Mouse (Mus musculus) brain, embryonic 14.5 days (tissue): ENCODE measurements at regions not wholly inside any gene's neighbourhood (a gene's known extent, or its start where the extent isn't known, plus 50 kb on each side); places are given as distances from the start of the nearest gene placed in this dataset.
A peak's percentile ranks its signal among the peaks of the same experiment; 100 is the strongest.

ENCODE experiments used
- DNase-seq: peaks from one replicate; pipeline ENCODE4 v3.0.0-alpha.2; 2011; ENCODE audit warnings: low read depth
- CTCF ChIP-seq: fragments of 200-500 bp; IDR thresholded peaks from 2 replicates; pipeline ENCODE4 v1.5.1; 2012; ENCODE audit warnings: inconsistent platforms, mild to moderate bottlenecking, moderate library complexity, borderline replicate concordance; ENCODE audit not compliant: insufficient read depth, insufficient read length; ENCODE audit errors: extremely low read depth
- POLR2A ChIP-seq: fragments of 200-500 bp; IDR thresholded peaks from 2 replicates; pipeline ENCODE4 v1.6.1; 2012; ENCODE audit warnings: mild to moderate bottlenecking, inconsistent platforms, borderline replicate concordance; ENCODE audit not compliant: poor library complexity, insufficient read depth, insufficient read length, severe bottlenecking; ENCODE audit errors: extremely low read depth

DNA sequence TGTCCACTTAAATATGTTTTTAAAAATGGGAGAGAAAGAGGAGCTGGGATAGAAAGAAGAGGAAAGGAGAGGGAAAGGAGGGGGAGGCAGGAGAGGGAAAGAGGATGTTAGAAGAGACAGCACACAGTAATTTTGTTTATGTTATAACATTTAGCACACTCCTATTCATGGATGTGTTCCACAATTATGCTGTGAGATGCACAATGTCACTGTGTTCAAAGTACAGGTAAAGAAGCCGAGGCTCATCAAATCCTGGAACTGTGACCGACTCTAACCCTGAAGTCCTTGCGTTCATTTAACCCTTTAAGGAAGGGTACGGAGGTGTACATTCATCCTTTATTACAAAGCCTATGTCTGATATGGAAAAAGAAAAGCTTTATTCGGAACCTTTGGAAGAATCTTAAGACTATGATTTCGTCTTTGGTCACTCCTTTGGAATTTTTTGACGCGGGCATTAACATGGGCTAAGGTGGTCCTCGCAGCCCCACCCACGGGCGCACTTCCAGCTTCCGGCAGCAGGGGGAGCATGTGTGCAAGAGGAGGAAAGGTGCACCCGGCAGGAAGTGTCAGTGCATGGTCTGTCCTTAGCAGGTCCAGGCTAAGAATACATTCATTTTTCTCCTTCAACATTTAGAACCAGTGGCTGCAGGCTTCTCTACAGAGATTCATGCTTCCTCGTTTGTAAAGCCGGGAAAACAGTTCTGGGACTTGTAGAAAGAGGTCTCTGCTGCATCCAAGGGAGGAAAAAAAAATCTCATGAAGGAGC lies 297.2 kb upstream of the Klf3 start:
- DNase-seq = peak; percentile 87
- no peak for TF ChIP-seq POLR2A
- TF ChIP-seq CTCF = peak; percentile 97

DNA sequence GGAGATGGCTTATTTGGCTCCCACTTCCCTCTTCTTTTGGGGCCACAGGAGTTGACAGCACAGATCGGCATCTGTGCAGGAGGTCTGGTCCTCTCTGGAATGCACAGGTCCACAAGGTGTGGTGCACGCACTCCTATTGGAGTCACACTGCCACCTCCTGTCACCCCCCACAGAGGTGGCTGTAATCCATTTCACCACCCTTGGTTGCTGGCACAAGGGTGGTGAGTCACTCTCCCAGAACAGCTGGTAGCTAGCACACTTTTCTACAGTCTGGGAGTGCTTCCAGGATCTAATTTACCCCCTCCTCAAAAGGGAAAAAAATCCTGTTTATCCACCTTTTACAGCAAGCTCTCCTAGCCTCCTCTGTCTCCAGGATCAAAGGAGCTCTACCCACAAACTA lies 294.6 kb upstream of the Klf3 start:
- TF ChIP-seq CTCF (no peak), POLR2A (no peak)
- DNase-seq = peak; percentile 78

DNA sequence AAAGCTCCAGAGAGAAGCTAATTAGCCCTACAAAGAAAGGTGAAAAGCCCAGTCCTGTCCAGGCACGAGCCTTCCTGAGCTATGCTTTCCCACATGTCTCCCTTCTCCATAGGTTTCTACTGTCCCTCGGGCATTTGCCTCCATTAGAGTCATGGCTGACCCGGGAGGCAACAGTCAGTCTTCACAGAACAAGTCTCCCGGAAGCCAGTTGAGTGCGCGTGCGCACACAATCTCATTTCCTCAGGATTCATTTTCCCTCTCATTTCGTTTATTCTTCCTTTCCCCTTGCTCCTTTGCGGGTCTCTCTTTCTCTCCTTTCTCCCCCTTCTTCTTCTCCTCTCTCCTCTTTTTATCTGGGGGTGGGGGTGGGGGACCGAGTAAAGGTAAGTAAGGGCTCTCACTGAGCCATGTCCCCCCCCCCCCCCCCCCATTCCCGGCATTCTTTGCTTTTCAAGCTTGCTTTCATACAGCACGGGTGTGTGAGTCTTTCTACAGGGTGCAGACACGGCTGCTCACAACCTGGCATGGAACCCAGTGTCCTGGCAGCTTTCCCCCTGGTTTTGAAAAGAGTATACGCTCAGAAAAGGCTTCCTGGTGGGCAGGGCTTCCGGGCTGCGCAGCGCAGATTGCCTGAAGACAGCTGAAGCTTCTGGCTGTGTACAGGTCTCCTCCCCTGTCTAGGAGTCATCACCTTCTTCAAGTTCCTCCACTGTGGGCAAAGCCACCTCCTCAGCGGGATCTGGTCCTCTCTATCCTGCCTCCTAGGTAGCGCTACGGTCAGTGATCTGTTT lies 289.8 kb upstream of the Klf3 start:
- DNase-seq = peak; percentile 88
- TF ChIP-seq CTCF = no peak
- no peak for TF ChIP-seq POLR2A

DNA sequence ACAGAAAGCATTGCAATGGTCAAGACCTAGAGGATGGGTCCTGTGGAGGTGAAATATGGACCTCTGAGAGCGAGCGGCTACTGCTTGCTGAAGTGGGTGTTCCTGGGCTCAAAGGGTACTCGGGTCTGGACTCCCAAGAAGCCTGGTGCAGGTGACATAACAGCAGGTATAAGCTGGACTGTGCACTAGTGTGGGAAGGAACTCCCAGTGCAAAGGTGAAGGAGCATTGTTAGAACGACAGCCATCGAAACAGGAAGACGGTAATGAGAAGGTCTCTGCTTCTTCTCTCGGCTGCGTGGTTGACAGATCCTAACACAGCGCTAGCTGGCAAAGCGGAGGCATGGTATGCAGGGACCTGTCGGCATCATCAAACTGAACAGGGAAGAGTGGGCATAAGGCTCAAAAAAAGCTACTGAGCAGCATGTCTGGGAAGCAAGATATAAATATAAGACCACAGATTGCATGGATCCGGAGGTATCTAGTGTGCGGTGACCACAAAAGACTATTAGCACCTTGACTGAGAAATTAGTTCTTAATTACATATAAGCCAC lies 287.0 kb upstream of the Klf3 start:
- TF ChIP-seq CTCF (no peak), POLR2A (no peak)
- no peak for DNase-seq

DNA sequence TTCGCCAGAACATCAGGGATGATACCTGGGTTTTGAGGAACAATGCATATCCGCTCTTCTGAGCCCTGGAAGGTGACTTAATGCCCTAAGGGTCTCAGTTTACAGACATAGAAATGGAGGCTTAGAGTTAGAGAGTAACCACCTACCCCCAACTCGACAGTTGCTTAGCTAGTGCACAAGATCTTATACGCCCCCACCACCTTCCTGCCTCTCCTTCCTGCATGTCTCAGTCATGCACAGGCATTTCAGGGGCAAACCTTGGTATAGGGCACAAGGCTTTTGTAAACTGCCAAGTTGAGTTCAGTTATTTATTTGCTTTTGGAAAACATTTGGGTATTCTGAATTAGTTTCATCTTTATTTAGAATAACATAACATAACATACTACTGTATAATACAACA lies 285.9 kb upstream of the Klf3 start:
- no peak for TF ChIP-seq CTCF
- TF ChIP-seq POLR2A = no peak
- no peak for DNase-seq

DNA sequence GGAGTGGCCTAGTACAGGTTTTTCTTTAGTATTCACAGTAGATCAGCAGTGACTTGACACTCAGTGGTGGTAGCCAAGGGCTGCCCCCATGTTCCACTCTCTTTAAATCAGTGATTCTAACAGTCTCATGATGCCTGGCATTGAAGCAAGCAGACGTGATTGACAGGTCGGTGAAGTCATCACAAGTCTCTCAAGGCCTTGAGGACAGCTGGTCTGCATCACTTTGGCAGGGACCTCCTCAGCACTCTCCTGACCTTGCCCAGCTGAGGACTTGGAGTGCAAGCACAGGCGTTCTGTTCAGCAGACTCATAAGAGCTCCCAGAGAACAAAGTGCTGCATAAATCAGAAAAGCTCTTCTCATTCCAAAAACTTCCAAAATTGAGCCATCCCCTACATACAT lies 285.4 kb upstream of the Klf3 start:
- peak; percentile 53 for DNase-seq
- TF ChIP-seq POLR2A (no peak), CTCF (no peak)

DNA sequence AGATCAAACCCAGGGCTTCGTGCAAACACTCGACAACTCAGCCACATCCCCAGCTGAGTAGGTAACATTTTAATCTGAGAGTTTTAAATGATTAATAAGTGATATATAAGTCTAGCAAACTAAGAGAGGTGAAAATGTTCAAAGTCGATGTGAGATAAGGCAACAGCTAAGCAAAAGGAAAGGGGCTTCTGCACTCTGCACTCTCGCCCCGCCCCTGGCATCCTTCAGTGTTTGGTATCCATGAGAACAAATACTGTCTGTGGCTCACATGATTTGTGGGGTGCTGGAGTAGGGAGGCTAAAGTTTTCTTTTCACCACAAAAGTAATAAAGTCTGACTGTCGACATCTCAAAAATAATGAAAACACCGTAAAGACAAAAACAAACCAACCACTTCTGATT lies 284.2 kb upstream of the Klf3 start:
- no peak for DNase-seq
- TF ChIP-seq CTCF (no peak), POLR2A (no peak)

DNA sequence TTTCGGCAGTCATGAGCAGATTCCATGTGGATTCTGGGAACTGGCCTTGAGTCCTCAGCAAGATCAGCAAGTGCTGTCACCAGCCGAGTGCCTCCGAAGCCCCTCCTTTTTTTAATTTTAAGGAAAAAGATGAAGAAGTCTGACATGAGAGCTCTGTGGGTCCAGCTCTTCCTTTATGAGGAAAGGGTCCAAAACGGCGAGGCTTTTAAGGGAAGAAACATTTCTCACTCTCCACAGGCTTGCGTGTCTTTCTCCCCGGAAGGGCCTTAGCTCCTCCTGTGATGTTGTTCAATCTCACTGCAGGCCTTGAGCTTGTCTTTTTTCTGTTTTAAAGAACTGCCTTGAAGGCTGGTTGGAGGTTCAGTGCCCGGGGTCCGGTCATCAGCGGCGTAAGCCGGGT lies 283.5 kb upstream of the Klf3 start:
- TF ChIP-seq POLR2A (no peak), CTCF (no peak)
- DNase-seq = no peak

DNA sequence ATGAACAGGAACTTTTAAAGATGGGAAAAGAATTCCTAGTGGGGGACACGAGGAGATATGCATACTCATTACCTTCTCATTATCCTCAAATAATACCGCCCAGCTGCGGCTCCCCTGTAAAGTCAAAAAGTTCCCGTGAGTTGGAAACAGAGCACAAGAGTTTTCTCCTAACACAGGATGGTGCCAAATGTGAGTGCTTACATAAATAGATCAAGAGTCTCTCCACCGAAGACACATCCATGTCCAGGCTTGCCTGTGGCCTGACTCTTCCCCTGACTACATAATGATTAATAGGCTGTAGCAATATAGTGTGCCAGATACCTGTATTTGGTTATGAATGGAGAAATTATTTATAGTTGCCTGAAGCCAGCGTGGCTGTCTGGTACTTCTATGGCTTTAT lies 281.8 kb upstream of the Klf3 start:
- TF ChIP-seq CTCF = no peak
- DNase-seq = no peak

DNA sequence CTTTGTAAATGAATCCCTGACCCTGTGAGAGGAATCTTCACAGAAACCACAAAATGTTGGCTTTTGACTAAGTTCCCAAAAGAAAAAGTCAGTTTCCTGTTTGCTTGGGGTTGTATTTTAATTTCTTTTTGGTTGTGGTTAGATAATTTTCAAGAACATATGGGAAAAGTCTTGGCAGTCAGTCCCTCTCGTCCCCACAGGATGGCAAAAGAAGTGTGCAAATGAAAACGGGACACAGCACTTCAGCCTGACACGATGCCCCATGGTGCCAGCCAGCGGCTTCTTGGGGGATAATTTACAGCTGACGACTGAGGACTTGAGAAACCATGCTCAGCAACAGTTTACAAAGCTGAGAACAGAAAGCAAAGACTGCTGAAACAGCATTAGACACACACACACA lies 281.2 kb upstream of the Klf3 start:
- DNase-seq = peak; percentile 27

DNA sequence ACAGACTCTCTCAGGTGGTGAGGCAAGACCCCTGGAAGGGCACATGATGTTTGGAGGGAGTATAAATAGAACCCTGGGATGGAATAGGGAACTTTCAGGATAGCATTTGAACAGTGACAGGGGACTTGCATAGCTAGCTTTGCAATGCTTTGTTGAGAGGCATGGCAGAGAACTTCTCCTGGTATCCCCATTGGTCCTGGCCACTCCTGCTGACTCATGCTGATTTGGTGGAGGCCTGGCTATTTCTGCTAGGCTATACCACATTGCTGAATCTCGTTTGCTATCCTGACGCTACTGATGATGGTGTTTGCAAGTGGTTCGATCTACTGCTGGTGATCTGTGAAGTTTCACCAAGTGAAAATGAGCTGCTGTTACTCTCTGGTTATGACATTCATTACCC lies 276.7 kb upstream of the Klf3 start:
- TF ChIP-seq CTCF = no peak
- no peak for TF ChIP-seq POLR2A
- no peak for DNase-seq

More for the DNA sequence above, 281.2 kb upstream of the Klf3 start:
- TF ChIP-seq CTCF = no peak
- TF ChIP-seq POLR2A = no peak
